8 mouse cellular contexts compared by ENCODE assay signal in genomic region chr15:98891907-98892606, GRCm38 (mm10). TPM values are rescaled to one million over a fixed set of nuclear protein-coding genes. Genes with fewer than 3 reads are reported as not detected.
DNase-seq lines count a peak whose midpoint lies in the region; ATAC-seq and TF ChIP-seq lines count a peak whose summit lies in the region.

No protein-coding gene starts in this region.

- peak overlapping the region; percentile 7; the same call in 1 of the 2 replicates for H3K4me3 ChIP-seq in midbrain, embryonic 10.5 days
- H3K4me3 ChIP-seq in midbrain, embryonic 15.5 days: no peak overlapping the region
- H3K4me3 ChIP-seq in forebrain, embryonic 15.5 days: no peak overlapping the region
- H3K4me3 ChIP-seq in hindbrain, embryonic 16.5 days (ENCODE audit: low read length): no peak overlapping the region
- no peak overlapping the region for H3K4me3 ChIP-seq in left cerebral cortex, adult 2 months
- peak overlapping the region; percentile 38 for H3K4me3 ChIP-seq in megakaryocyte, embryonic 14.5 days (replicated peaks)
- H3K4me3 ChIP-seq in stomach, embryonic 14.5 days (ENCODE audit: low read depth, low read length): no peak overlapping the region

- H3K9ac ChIP-seq in midbrain, embryonic 15.5 days: no peak overlapping the region
- H3K9ac ChIP-seq in forebrain, embryonic 15.5 days (replicated peaks): no peak overlapping the region
- H3K9ac ChIP-seq in hindbrain, embryonic 16.5 days (ENCODE audit: low read depth, low read length): no peak overlapping the region
- no peak overlapping the region for H3K9ac ChIP-seq in stomach, embryonic 14.5 days (replicated peaks; ENCODE audit: low read depth, low read length)

- peaks cover 40% of the 10 kb centered on the region for H3K4me1 ChIP-seq in midbrain, embryonic 10.5 days
- H3K4me1 ChIP-seq in midbrain, embryonic 15.5 days: peaks cover 28% of the 10 kb centered on the region
- H3K4me1 ChIP-seq in forebrain, embryonic 15.5 days: peaks cover 30% of the 10 kb centered on the region
- H3K4me1 ChIP-seq in hindbrain, embryonic 16.5 days (ENCODE audit: control insufficient read depth, insufficient read depth, low read depth, low read length): peaks cover 25% of the 10 kb centered on the region
- peaks cover 56% of the 10 kb centered on the region for H3K4me1 ChIP-seq in megakaryocyte, embryonic 14.5 days
- H3K4me1 ChIP-seq in stomach, embryonic 14.5 days (ENCODE audit: control insufficient read depth, insufficient read depth, low read length): peaks cover 19% of the 10 kb centered on the region

- peaks cover 74% of the 10 kb centered on the region for H3K27me3 ChIP-seq in midbrain, embryonic 10.5 days (ENCODE audit: low read depth, poor library complexity, severe bottlenecking)
- peaks cover 56% of the 10 kb centered on the region for H3K27me3 ChIP-seq in midbrain, embryonic 15.5 days (replicated peaks)
- peaks cover 60% of the 10 kb centered on the region for H3K27me3 ChIP-seq in forebrain, embryonic 15.5 days
- peaks cover 45% of the 10 kb centered on the region for H3K27me3 ChIP-seq in hindbrain, embryonic 16.5 days (replicated peaks; ENCODE audit: control insufficient read depth, insufficient read depth, low read length)
- H3K27me3 ChIP-seq in megakaryocyte, embryonic 14.5 days (replicated peaks): peaks cover 49% of the 10 kb centered on the region
- peaks cover 31% of the 10 kb centered on the region for H3K27me3 ChIP-seq in stomach, embryonic 14.5 days (ENCODE audit: control insufficient read depth, insufficient read depth, low read length)

- ATAC-seq in midbrain, embryonic 15.5 days (replicated peaks): no peak
- peak; percentile 74 for ATAC-seq in forebrain, embryonic 15.5 days (replicated peaks)
- peak; percentile 68; the same call in 1 of the 2 replicates for ATAC-seq in hindbrain, embryonic 16.5 days
- ATAC-seq in stomach, embryonic 14.5 days (ENCODE audit: insufficient number of reproducible peaks, insufficient read depth, low FRiP score, low read depth): peak; percentile 53; the same call in 1 of the 2 replicates

- no peak overlapping the region for H3K27ac ChIP-seq in midbrain, embryonic 10.5 days (replicated peaks)
- no peak overlapping the region for H3K27ac ChIP-seq in midbrain, embryonic 15.5 days
- no peak overlapping the region for H3K27ac ChIP-seq in forebrain, embryonic 15.5 days (replicated peaks)
- H3K27ac ChIP-seq in hindbrain, embryonic 16.5 days (ENCODE audit: low read depth, low read length): no peak overlapping the region
- no peak overlapping the region for H3K27ac ChIP-seq in left cerebral cortex, adult 2 months
- H3K27ac ChIP-seq in stomach, embryonic 14.5 days (ENCODE audit: low read length): no peak overlapping the region

- no peaks in the 10 kb centered on the region for H3K36me3 ChIP-seq in midbrain, embryonic 10.5 days
- no peaks in the 10 kb centered on the region for H3K36me3 ChIP-seq in midbrain, embryonic 15.5 days (replicated peaks)
- no peaks in the 10 kb centered on the region for H3K36me3 ChIP-seq in forebrain, embryonic 15.5 days
- no peaks in the 10 kb centered on the region for H3K36me3 ChIP-seq in hindbrain, embryonic 16.5 days (ENCODE audit: control insufficient read depth, insufficient read depth, low read length)
- H3K36me3 ChIP-seq in megakaryocyte, embryonic 14.5 days (replicated peaks; ENCODE audit: low read length): no peaks in the 10 kb centered on the region
- no peaks in the 10 kb centered on the region for H3K36me3 ChIP-seq in stomach, embryonic 14.5 days (ENCODE audit: control insufficient read depth, insufficient read depth, low read length)

- WGBS in midbrain, embryonic 10.5 days: 44% methylated on average over 6 of the region's 6 CpGs
- 46% methylated on average over 6 of the region's 6 CpGs for WGBS in midbrain, embryonic 15.5 days
- 40% methylated on average over 6 of the region's 6 CpGs for WGBS in forebrain, embryonic 15.5 days
- 41% methylated on average over 6 of the region's 6 CpGs for WGBS in hindbrain, embryonic 16.5 days
- WGBS in stomach, embryonic 14.5 days: 37% methylated on average over 6 of the region's 6 CpGs

- intact Hi-C loops in left cerebral cortex, adult 2 months (cut with DNase I): loop anchor here (1.0 to 10.0 kb wide), 3 partner anchors 36 to 313 kb away; no protein-coding TSS in a partner anchor

- peak; percentile 57 for DNase-seq in midbrain, embryonic 10.5 days (ENCODE audit: low spot score)
- DNase-seq in cerebellum, adult 11-12 months: peak; percentile 73
- peak; percentile 38 to 61 for DNase-seq in left cerebral cortex, adult 2 months (ENCODE audit: extremely low spot score in 1 of 2, low spot score in 2 of 2)

- H3K9me3 ChIP-seq in midbrain, embryonic 10.5 days (replicated peaks): no peaks in the 10 kb centered on the region
- H3K9me3 ChIP-seq in midbrain, embryonic 15.5 days: no peaks in the 10 kb centered on the region
- no peaks in the 10 kb centered on the region for H3K9me3 ChIP-seq in forebrain, embryonic 15.5 days
- H3K9me3 ChIP-seq in hindbrain, embryonic 16.5 days (ENCODE audit: control insufficient read depth, low read length): no peaks in the 10 kb centered on the region
- no peaks in the 10 kb centered on the region for H3K9me3 ChIP-seq in megakaryocyte, embryonic 14.5 days
- no peaks in the 10 kb centered on the region for H3K9me3 ChIP-seq in stomach, embryonic 14.5 days (ENCODE audit: control insufficient read depth, low read depth, low read length)

- peak; percentile 89 for TF ChIP-seq CTCF in left cerebral cortex, adult 2 months (IDR thresholded peaks at IDR 0.05)

- no peak overlapping the region for H3K4me2 ChIP-seq in midbrain, embryonic 15.5 days
- H3K4me2 ChIP-seq in forebrain, embryonic 15.5 days (replicated peaks): no peak overlapping the region
- no peak overlapping the region for H3K4me2 ChIP-seq in hindbrain, embryonic 16.5 days (ENCODE audit: low read length)
- no peak overlapping the region for H3K4me2 ChIP-seq in stomach, embryonic 14.5 days (replicated peaks; ENCODE audit: low read depth, low read length)

RNA-seq across cellular contexts. Expression of gene Rhebl1, which starts 2.3 kb away (rescaled TPM):
- polyA plus RNA-seq in midbrain, embryonic 10.5 days (2016; fragmentation: Nextera tagmentation; extraction: Ambion mirVana): 19.3 and 23.9 TPM in 2 replicates
- 35.5 and 35.9 TPM in 2 replicates for polyA plus RNA-seq in midbrain, embryonic 15.5 days (2015; fragmentation: Nextera tagmentation; extraction: Ambion mirVana)
- polyA plus RNA-seq in forebrain, embryonic 15.5 days (2015; fragmentation: Nextera tagmentation; extraction: Ambion mirVana): 42.7 and 46.4 TPM in 2 replicates
- polyA plus RNA-seq in hindbrain, embryonic 16.5 days (2015; fragmentation: Nextera tagmentation; extraction: Ambion mirVana): 31.4 and 33.4 TPM in 2 replicates
- total RNA-seq in left cerebral cortex, adult 2 months (2021): 10 to 100 TPM; 11.8 to 12.1 TPM
- polyA plus RNA-seq in megakaryocyte, embryonic 14.5 days (2012; ENCODE audit: insufficient read depth, low replicate concordance): 0.19 TPM in 1 of 2 replicates, not detected in the other
- 8.1 and 9.9 TPM in 2 replicates for polyA plus RNA-seq in stomach, embryonic 14.5 days (2014; fragmentation: Nextera tagmentation; extraction: Ambion mirVana)

RNA-seq across cellular contexts. Expression of gene Dhh, which starts 6.3 kb away (rescaled TPM):
- 0.27 and 0.58 TPM in 2 replicates for polyA plus RNA-seq in midbrain, embryonic 10.5 days (2016; fragmentation: Nextera tagmentation; extraction: Ambion mirVana)
- polyA plus RNA-seq in midbrain, embryonic 15.5 days (2015; fragmentation: Nextera tagmentation; extraction: Ambion mirVana): 0.35 and 0.73 TPM in 2 replicates
- polyA plus RNA-seq in forebrain, embryonic 15.5 days (2015; fragmentation: Nextera tagmentation; extraction: Ambion mirVana): 0.52 and 0.68 TPM in 2 replicates
- polyA plus RNA-seq in hindbrain, embryonic 16.5 days (2015; fragmentation: Nextera tagmentation; extraction: Ambion mirVana): 1.3 and 2.1 TPM in 2 replicates
- under 1 TPM in 1 of 2 experiments, not detected in 1; 0.28 TPM for total RNA-seq in left cerebral cortex, adult 2 months (2021)
- polyA plus RNA-seq in megakaryocyte, embryonic 14.5 days (2012; ENCODE audit: insufficient read depth, low replicate concordance): not detected in 2 replicates
- polyA plus RNA-seq in stomach, embryonic 14.5 days (2014; fragmentation: Nextera tagmentation; extraction: Ambion mirVana): 0.65 and 0.77 TPM in 2 replicates

RNA-seq across cellular contexts. Expression of gene Kmt2d, which starts 21.1 kb away (rescaled TPM):
- 9.1 and 10.1 TPM in 2 replicates for polyA plus RNA-seq in midbrain, embryonic 10.5 days (2016; fragmentation: Nextera tagmentation; extraction: Ambion mirVana)
- polyA plus RNA-seq in midbrain, embryonic 15.5 days (2015; fragmentation: Nextera tagmentation; extraction: Ambion mirVana): 11.9 and 13.5 TPM in 2 replicates
- 13.9 and 14.3 TPM in 2 replicates for polyA plus RNA-seq in forebrain, embryonic 15.5 days (2015; fragmentation: Nextera tagmentation; extraction: Ambion mirVana)
- 8.8 and 9.3 TPM in 2 replicates for polyA plus RNA-seq in hindbrain, embryonic 16.5 days (2015; fragmentation: Nextera tagmentation; extraction: Ambion mirVana)
- total RNA-seq in left cerebral cortex, adult 2 months (2021): 100 to 1,000 TPM; 100 to 101 TPM
- polyA plus RNA-seq in megakaryocyte, embryonic 14.5 days (2012; ENCODE audit: insufficient read depth, low replicate concordance): 11.9 and 17.8 TPM in 2 replicates
- polyA plus RNA-seq in stomach, embryonic 14.5 days (2014; fragmentation: Nextera tagmentation; extraction: Ambion mirVana): 19.5 and 21.4 TPM in 2 replicates

RNA-seq across cellular contexts. Expression of gene Lmbr1l, which starts 26.0 kb away (rescaled TPM):
- polyA plus RNA-seq in midbrain, embryonic 10.5 days (2016; fragmentation: Nextera tagmentation; extraction: Ambion mirVana): 24.7 and 28.6 TPM in 2 replicates
- polyA plus RNA-seq in midbrain, embryonic 15.5 days (2015; fragmentation: Nextera tagmentation; extraction: Ambion mirVana): 35.5 and 38.3 TPM in 2 replicates
- polyA plus RNA-seq in forebrain, embryonic 15.5 days (2015; fragmentation: Nextera tagmentation; extraction: Ambion mirVana): 43.2 and 45.2 TPM in 2 replicates
- 25.9 and 27.0 TPM in 2 replicates for polyA plus RNA-seq in hindbrain, embryonic 16.5 days (2015; fragmentation: Nextera tagmentation; extraction: Ambion mirVana)
- 10 to 100 TPM; 17.8 to 19.1 TPM for total RNA-seq in left cerebral cortex, adult 2 months (2021)
- 0.87 and 4.8 TPM in 2 replicates for polyA plus RNA-seq in megakaryocyte, embryonic 14.5 days (2012; ENCODE audit: insufficient read depth, low replicate concordance)
- 5.1 and 8.8 TPM in 2 replicates for polyA plus RNA-seq in stomach, embryonic 14.5 days (2014; fragmentation: Nextera tagmentation; extraction: Ambion mirVana)

RNA-seq across cellular contexts. Expression of gene Tuba1b, which starts 42.3 kb away (rescaled TPM):
- polyA plus RNA-seq in midbrain, embryonic 10.5 days (2016; fragmentation: Nextera tagmentation; extraction: Ambion mirVana): 2,448 and 2,588 TPM in 2 replicates
- polyA plus RNA-seq in midbrain, embryonic 15.5 days (2015; fragmentation: Nextera tagmentation; extraction: Ambion mirVana): 1,136 and 1,188 TPM in 2 replicates
- polyA plus RNA-seq in forebrain, embryonic 15.5 days (2015; fragmentation: Nextera tagmentation; extraction: Ambion mirVana): 1,138 and 1,204 TPM in 2 replicates
- polyA plus RNA-seq in hindbrain, embryonic 16.5 days (2015; fragmentation: Nextera tagmentation; extraction: Ambion mirVana): 1,672 and 1,683 TPM in 2 replicates
- 100 to 1,000 TPM; 509 to 550 TPM for total RNA-seq in left cerebral cortex, adult 2 months (2021)
- 19.4 and 182 TPM in 2 replicates for polyA plus RNA-seq in megakaryocyte, embryonic 14.5 days (2012; ENCODE audit: insufficient read depth, low replicate concordance)
- 1,548 and 1,685 TPM in 2 replicates for polyA plus RNA-seq in stomach, embryonic 14.5 days (2014; fragmentation: Nextera tagmentation; extraction: Ambion mirVana)

Comparison
In these comparisons a context has a peak if more than half of its experiments do, and no peak if none do; other contexts are left out.
1. H3K4me3 ChIP-seq: peak in midbrain, embryonic 10.5 days (single experiment) and megakaryocyte, embryonic 14.5 days (single experiment); none in midbrain, embryonic 15.5 days (single experiment), forebrain, embryonic 15.5 days (single experiment), hindbrain, embryonic 16.5 days (single experiment), left cerebral cortex, adult 2 months (single experiment) and stomach, embryonic 14.5 days (single experiment).
2. Peak in every context shown above with its lines, with median percentiles within 50 percentile points of each other: DNase-seq.